Mouse (Mus musculus) hindbrain, postnatal 0 days (tissue): ENCODE data around the gene Ptprd. TPM values are rescaled to one million over a fixed set of nuclear protein-coding genes. Genes with fewer than 3 reads are reported as not detected.
A peak's percentile ranks its signal among the peaks of the same experiment; 100 is the strongest.

Experiments used
- ATAC-seq: fragments of 200-750 bp; cut with Nextera tagmentation; 2 replicates; pipeline ENCODE4 v1.8.0; 2017; ENCODE audit warnings: mild to moderate bottlenecking, moderate TSS enrichment, moderate library complexity
- DNase-seq: peaks from one replicate; pipeline ENCODE4 v3.0.0-alpha.2; 2015; ENCODE audit warnings: low spot score
- H3K27ac ChIP-seq: fragments of 300-500 bp; sonication (generic); 2 replicates; pipeline ENCODE4 v1.5.1; 2014; ENCODE audit warnings: mild to moderate bottlenecking
- H3K27me3 ChIP-seq: fragments of 300-500 bp; sonication (generic); 2 replicates; pipeline ENCODE4 v1.6.1; 2014; ENCODE audit warnings: low read length, mixed read lengths; ENCODE audit not compliant: insufficient read depth
- H3K36me3 ChIP-seq: fragments of 300-500 bp; sonication (generic); 2 replicates; pipeline ENCODE4 v1.6.1; 2014; ENCODE audit warnings: low read length, mixed read lengths; ENCODE audit not compliant: insufficient read depth
- H3K4me1 ChIP-seq: fragments of 300-500 bp; sonication (generic); 2 replicates; pipeline ENCODE4 v1.6.1; 2014; ENCODE audit warnings: antibody characterized with exemption, low read length, mixed read lengths; ENCODE audit not compliant: insufficient read depth
- H3K4me2 ChIP-seq: fragments of 300-500 bp; sonication (generic); 2 replicates; pipeline ENCODE4 v1.6.1; 2014; ENCODE audit warnings: low read depth, mild to moderate bottlenecking, low read length, moderate library complexity, mixed read lengths
- H3K4me3 ChIP-seq: fragments of 300-500 bp; sonication (generic); 2 replicates; pipeline ENCODE4 v1.5.1; 2014; ENCODE audit warnings: low read length
- H3K9ac ChIP-seq: fragments of 300-500 bp; sonication (generic); replicated peaks from 2 replicates; pipeline ENCODE4 v1.6.1; 2014; ENCODE audit warnings: mild to moderate bottlenecking, low read length, moderate library complexity, mixed read lengths
- H3K9me3 ChIP-seq: fragments of 300-500 bp; sonication (generic); 2 replicates; pipeline ENCODE4 v1.6.1; 2016; ENCODE audit warnings: low read length, mixed read lengths
- CTCF ChIP-seq: IDR thresholded peaks from 2 replicates; pipeline ENCODE4 v1.5.1; 2016; ENCODE audit warnings: antibody characterized with exemption, control low read depth, low read depth
- WGBS: fragments of 180-500 bp; shearing (Covaris S2); extraction: QIAGEN DNeasy Blood & Tissue Kit; methylation state at CpG from one replicate; pipeline ENCODE4 v1.1.7; 2014; 5-methylcytosine and 5-hydroxymethylcytosine counted together
- polyA plus RNA-seq: library from polyadenylated mRNA; unstranded; fragments of >200 nt; fragmentation: Nextera tagmentation; extraction: Ambion mirVana; gene quantifications from 2 replicates; pipeline ENCODE4 v1.2.1, GENCODE M21; 2015
- total RNA-seq: library from RNA; depleted of rRNA; stranded (reverse); fragments of >200 nt; gene quantifications from 2 replicates; pipeline ENCODE4 v1.2.3, GENCODE M21; 2014

Ptprd gene
- total and polyA plus RNA-seq, 2 experiments from 2014 or later: 56.3 to 96.0 TPM

- Histone ChIP-seq H3K27me3 (no peaks in the 10 kb centered on the region), H3K36me3 (no peaks in the 10 kb centered on the region), H3K9ac (no peak overlapping the region), H3K4me3 (no peak overlapping the region), H3K4me2 (no peak overlapping the region), H3K27ac (no peak overlapping the region), H3K4me1 (no peaks in the 10 kb centered on the region), H3K9me3 (no peaks in the 10 kb centered on the region)
- 57% methylated on average over 2 of the region's 2 CpGs for WGBS
- no peak for TF ChIP-seq CTCF
- DNase-seq: no peak
- ATAC-seq: no peak
Measured at GRCm38 (mm10) chr4:77777237-77777636, 434.5 kb downstream of the Ptprd start.

GRCm38 (mm10) chr4:77763790-77764189 is 448.0 kb downstream of the Ptprd start:
- Histone ChIP-seq H3K4me2 (no peak overlapping the region), H3K4me1 (no peaks in the 10 kb centered on the region), H3K27ac (no peak overlapping the region), H3K4me3 (no peak overlapping the region), H3K27me3 (no peaks in the 10 kb centered on the region), H3K9me3 (no peaks in the 10 kb centered on the region), H3K9ac (no peak overlapping the region), H3K36me3 (no peaks in the 10 kb centered on the region)
- no peak for ATAC-seq
- TF ChIP-seq CTCF: no peak
- 81% methylated on average over 1 of the region's 1 CpGs for WGBS
- DNase-seq: no peak

- no peak overlapping the region for H3K9ac ChIP-seq
- DNase-seq (no peak), ATAC-seq (no peak)
- H3K9me3 ChIP-seq: no peaks in the 10 kb centered on the region
- no peaks in the 10 kb centered on the region for H3K27me3 ChIP-seq
- no peak overlapping the region for H3K4me3 ChIP-seq
- TF ChIP-seq CTCF: no peak
- no peaks in the 10 kb centered on the region for H3K4me1 ChIP-seq
- H3K27ac ChIP-seq: no peak overlapping the region
- no peak overlapping the region for H3K4me2 ChIP-seq
- no peaks in the 10 kb centered on the region for H3K36me3 ChIP-seq
- WGBS: 92% methylated on average over 2 of the region's 2 CpGs
Measured at GRCm38 (mm10) chr4:77743391-77743790, 468.4 kb downstream of the Ptprd start.

DNA sequence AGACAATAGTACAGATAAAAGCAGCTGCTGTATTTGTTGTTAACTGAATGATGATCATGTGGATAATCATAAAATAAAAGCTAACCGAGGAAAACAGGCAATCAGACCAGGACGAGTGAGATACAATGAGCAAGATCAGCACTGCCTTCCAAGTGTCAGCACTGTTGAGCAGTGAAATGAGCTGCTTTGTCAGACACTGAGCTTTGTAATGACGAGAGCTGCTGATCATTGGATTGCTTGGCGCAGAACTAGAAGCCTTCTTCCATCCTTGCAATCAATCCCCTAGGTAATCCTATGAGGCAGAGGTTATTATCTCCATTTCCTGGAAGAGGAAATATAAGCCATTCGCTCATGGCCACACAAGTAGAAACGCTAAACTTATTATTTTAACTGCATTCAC is 489.9 kb downstream of the Ptprd start:
- 0 out of 2 replicates have a peak, but pooled peaks have one; percentile 40 for ATAC-seq
- no peak for TF ChIP-seq CTCF
- WGBS: 62% methylated on average over 6 of the region's 6 CpGs

GRCm38 (mm10) chr4:77717792-77718191 is 494.0 kb downstream of the Ptprd start:
- no peak for TF ChIP-seq CTCF
- Histone ChIP-seq H3K4me1 (no peaks in the 10 kb centered on the region), H3K27ac (no peak overlapping the region), H3K9me3 (no peaks in the 10 kb centered on the region), H3K27me3 (no peaks in the 10 kb centered on the region), H3K36me3 (no peaks in the 10 kb centered on the region), H3K4me2 (no peak overlapping the region), H3K4me3 (no peak overlapping the region), H3K9ac (no peak overlapping the region)
- ATAC-seq (no peak), DNase-seq (no peak)
- WGBS: 65% methylated on average over 2 of the region's 2 CpGs

More for the DNA sequence above, 489.9 kb downstream of the Ptprd start:
- H3K36me3 ChIP-seq: no peaks in the 10 kb centered on the region
- DNase-seq: peak; percentile 19
- no peaks in the 10 kb centered on the region for H3K9me3 ChIP-seq
- no peaks in the 10 kb centered on the region for H3K4me1 ChIP-seq
- H3K9ac ChIP-seq: no peak overlapping the region
- H3K27ac ChIP-seq: peak overlapping the region; percentile 48; the same call in 1 of the 2 replicates
- no peak overlapping the region for H3K4me3 ChIP-seq
- H3K27me3 ChIP-seq: no peaks in the 10 kb centered on the region
- no peak overlapping the region for H3K4me2 ChIP-seq

- Histone ChIP-seq H3K9me3 (no peaks in the 10 kb centered on the region), H3K27ac (no peak overlapping the region), H3K4me1 (no peaks in the 10 kb centered on the region), H3K27me3 (no peaks in the 10 kb centered on the region), H3K4me3 (no peak overlapping the region), H3K9ac (no peak overlapping the region), H3K36me3 (no peaks in the 10 kb centered on the region), H3K4me2 (no peak overlapping the region)
- WGBS: 73% methylated on average over 2 of the region's 2 CpGs
- no peak for ATAC-seq
- TF ChIP-seq CTCF: no peak
- DNase-seq: no peak
Measured at GRCm38 (mm10) chr4:77710231-77710630, 501.5 kb downstream of the Ptprd start.

DNA sequence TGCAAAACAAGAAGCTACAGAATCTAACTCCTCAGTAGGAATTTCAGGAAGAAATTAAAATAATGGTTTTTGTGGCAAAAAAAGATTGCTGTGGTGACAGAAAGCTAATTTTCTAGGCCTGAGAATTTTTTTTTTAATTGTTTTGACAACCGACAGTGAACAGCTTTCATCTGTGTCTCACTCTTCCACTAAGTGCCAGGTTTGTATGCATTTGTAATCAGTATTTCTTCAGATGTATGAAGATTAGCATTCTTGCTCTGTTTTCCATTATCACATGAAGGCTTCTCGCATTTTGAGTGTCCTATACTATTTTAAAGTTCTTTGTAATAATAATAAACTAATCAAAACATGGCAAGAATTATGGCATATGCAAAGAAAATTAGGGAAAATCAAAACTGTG is 513.5 kb downstream of the Ptprd start:
- WGBS: 77% methylated on average over 2 of the region's 2 CpGs
- ATAC-seq (no peak), DNase-seq (no peak)
- Histone ChIP-seq H3K27me3 (no peaks in the 10 kb centered on the region), H3K9me3 (no peaks in the 10 kb centered on the region), H3K27ac (no peak overlapping the region), H3K4me1 (no peaks in the 10 kb centered on the region), H3K36me3 (no peaks in the 10 kb centered on the region), H3K4me2 (no peak overlapping the region), H3K9ac (no peak overlapping the region), H3K4me3 (no peak overlapping the region)
- no peak for TF ChIP-seq CTCF
